Mouse (Mus musculus) C2C12 (cell line): ENCODE data around the gene Nav3. TPM values are rescaled to one million over a fixed set of nuclear protein-coding genes. Genes with fewer than 3 reads are reported as not detected.

Experiments used
- H3K27me3 ChIP-seq: one replicate; pipeline ENCODE4 v1.6.1; 2011; ENCODE audit not compliant: control insufficient read depth, insufficient read depth, insufficient read length
- H3K36me3 ChIP-seq: one replicate; pipeline ENCODE4 v1.6.1; 2011; ENCODE audit not compliant: control insufficient read depth, insufficient read depth
- H3K4me3 ChIP-seq: one replicate; pipeline ENCODE4 v1.5.1; 2011; ENCODE audit warnings: mild to moderate bottlenecking, control low read depth; ENCODE audit not compliant: poor library complexity, insufficient read depth, severe bottlenecking
- H3K79me2 ChIP-seq: one replicate; pipeline ENCODE4 v1.6.1; 2011; ENCODE audit not compliant: control insufficient read depth, insufficient read depth
- H3K79me3 ChIP-seq: one replicate; pipeline ENCODE4 v1.6.1; 2011; ENCODE audit warnings: low read depth, control low read depth
- H3ac ChIP-seq: one replicate; pipeline ENCODE3; 2011; ENCODE audit warnings: low read depth; ENCODE audit not compliant: control insufficient read depth, insufficient read length
- CEBPB ChIP-seq: IDR thresholded peaks from one replicate; pipeline ENCODE4 v1.6.1; 2011; ENCODE audit warnings: low read depth, mild to moderate bottlenecking, control low read depth, moderate library complexity
- CTCF ChIP-seq: IDR thresholded peaks from one replicate; pipeline ENCODE4 v1.5.1; 2011; ENCODE audit not compliant: control insufficient read depth, insufficient read depth, insufficient read length
- FOSL1 ChIP-seq: IDR thresholded peaks from one replicate; pipeline ENCODE4 v1.8.0; 2011; ENCODE audit warnings: mild to moderate bottlenecking, low read length; ENCODE audit not compliant: poor library complexity, insufficient read depth, severe bottlenecking
- MAX ChIP-seq: IDR thresholded peaks from one replicate; pipeline ENCODE4 v1.6.1; 2011; ENCODE audit warnings: mild to moderate bottlenecking, control low read depth
- MYOD1 ChIP-seq: IDR thresholded peaks from one replicate; pipeline ENCODE4 v1.6.1; 2011; ENCODE audit warnings: low read depth; ENCODE audit not compliant: control insufficient read depth, insufficient read length
- MYOG ChIP-seq: IDR thresholded peaks from one replicate; pipeline ENCODE4 v1.6.1; 2011; ENCODE audit not compliant: control insufficient read depth, insufficient read length; ENCODE audit errors: extremely low read depth
- USF1 ChIP-seq: IDR thresholded peaks from one replicate; pipeline ENCODE4 v1.6.1; 2011; ENCODE audit warnings: low read depth, mild to moderate bottlenecking, control low read depth, moderate library complexity
- polyA plus RNA-seq: library from polyadenylated mRNA; unstranded; fragments of >200 nt; fragmentation: generic; extraction: Trizol; gene quantifications from one replicate; pipeline ENCODE4 v1.2.1, GENCODE M21; 2012; ENCODE audit warnings: missing spikeins

Nav3 gene
- polyA plus RNA-seq, 1 experiment: 5.0 TPM

DNA sequence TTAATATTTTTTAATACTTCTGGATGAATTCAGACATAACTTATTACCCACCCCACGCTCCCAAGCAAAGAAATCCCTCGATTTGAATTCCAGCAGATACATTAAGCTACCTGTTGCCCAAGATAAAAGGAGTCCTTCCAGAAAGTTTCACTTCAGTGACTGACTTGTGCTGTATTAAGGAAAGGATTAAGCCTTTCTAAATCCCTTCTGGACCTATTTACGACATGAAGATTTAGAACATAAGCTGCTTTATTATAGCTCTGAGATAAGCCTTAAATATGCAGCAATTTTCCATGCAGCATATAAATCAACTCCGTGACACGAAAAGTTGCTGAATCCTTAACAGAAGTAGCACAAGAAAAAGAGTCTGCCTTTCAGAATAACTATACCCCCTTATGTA, 732.4 kb downstream of the Nav3 start:
- Histone ChIP-seq H3ac (no peak overlapping the region), H3K79me3 (no peaks in the 10 kb centered on the region), H3K4me3 (no peak overlapping the region), H3K79me2 (no peaks in the 10 kb centered on the region), H3K27me3 (no peaks in the 10 kb centered on the region), H3K36me3 (peaks cover 32% of the 10 kb centered on the region)
- no peak for TF ChIP-seq MYOG

DNA sequence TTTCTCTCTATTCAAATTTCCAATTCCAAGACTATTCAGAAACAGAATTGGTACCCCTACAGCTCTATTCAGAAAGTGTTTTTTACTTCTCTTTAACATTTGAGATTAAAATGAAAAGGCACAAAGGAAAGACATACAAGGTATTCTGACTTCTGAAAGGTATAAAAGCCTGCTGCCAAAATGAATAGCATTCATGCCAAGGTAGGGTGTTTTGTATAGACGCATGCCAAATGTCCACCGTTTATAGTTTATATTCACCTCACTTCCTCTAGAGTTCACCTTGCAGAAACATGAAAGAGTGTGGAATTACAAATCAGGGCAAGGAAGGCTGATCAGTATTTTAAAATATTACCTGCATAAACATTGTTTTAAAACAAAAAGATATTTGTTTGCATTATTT, 737.2 kb downstream of the Nav3 start:
- Histone ChIP-seq H3K79me3 (no peaks in the 10 kb centered on the region), H3K4me3 (no peak overlapping the region), H3ac (no peak overlapping the region), H3K79me2 (no peaks in the 10 kb centered on the region), H3K27me3 (no peaks in the 10 kb centered on the region), H3K36me3 (peaks cover 44% of the 10 kb centered on the region)
- TF ChIP-seq MYOD1 (no peak), USF1 (no peak)

DNA sequence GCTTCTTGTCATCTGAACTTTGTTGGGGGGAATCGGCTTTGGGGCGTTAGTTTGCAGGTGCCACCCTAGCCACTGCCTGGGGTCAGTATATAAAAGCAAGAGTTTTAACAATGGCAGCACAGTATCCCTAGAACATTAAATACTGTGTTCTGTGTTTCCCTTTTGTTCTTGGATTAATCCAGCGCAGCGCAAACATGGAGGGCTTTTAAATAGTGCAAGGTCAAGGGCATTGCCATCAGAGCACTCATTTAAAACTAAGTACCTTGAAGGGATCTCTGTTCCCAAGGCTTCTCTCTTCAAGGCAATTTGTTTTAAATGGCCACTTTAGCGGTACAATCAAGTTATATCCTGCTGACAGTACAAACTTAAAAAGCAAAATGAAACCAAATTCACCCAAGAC, 737.6 kb downstream of the Nav3 start:
- no peak overlapping the region for H3K4me3 ChIP-seq
- H3K79me3 ChIP-seq: no peaks in the 10 kb centered on the region
- no peaks in the 10 kb centered on the region for H3K79me2 ChIP-seq
- no peaks in the 10 kb centered on the region for H3K27me3 ChIP-seq
- TF ChIP-seq USF1 (no peak), CTCF (no peak)
- H3K36me3 ChIP-seq: peaks cover 45% of the 10 kb centered on the region
- no peak overlapping the region for H3ac ChIP-seq

DNA sequence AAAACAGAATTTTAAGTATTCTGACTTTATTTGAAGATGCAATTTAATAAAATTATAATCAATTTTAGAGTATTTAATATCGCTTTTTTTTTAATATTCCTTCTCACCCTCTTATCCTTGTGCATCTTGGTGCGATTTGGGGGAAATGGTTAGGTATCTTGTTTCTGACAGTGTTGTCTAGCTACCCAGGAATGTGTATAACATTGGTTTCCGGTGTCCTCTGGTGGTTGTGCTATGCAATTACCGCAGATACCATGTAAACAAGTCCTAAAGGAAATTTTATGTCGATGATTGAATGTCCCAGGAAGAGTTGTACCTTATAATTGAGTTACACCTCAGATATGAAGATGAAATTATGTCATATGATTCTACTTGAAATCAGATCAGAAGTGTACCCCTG, 743.0 kb downstream of the Nav3 start:
- no peaks in the 10 kb centered on the region for H3K79me2 ChIP-seq
- H3K27me3 ChIP-seq: no peaks in the 10 kb centered on the region
- H3K36me3 ChIP-seq: peaks cover 44% of the 10 kb centered on the region
- H3K4me3 ChIP-seq: no peak overlapping the region
- H3K79me3 ChIP-seq: no peaks in the 10 kb centered on the region
- TF ChIP-seq MYOD1 (no peak), CTCF (peak; percentile 12)
- H3ac ChIP-seq: no peak overlapping the region

DNA sequence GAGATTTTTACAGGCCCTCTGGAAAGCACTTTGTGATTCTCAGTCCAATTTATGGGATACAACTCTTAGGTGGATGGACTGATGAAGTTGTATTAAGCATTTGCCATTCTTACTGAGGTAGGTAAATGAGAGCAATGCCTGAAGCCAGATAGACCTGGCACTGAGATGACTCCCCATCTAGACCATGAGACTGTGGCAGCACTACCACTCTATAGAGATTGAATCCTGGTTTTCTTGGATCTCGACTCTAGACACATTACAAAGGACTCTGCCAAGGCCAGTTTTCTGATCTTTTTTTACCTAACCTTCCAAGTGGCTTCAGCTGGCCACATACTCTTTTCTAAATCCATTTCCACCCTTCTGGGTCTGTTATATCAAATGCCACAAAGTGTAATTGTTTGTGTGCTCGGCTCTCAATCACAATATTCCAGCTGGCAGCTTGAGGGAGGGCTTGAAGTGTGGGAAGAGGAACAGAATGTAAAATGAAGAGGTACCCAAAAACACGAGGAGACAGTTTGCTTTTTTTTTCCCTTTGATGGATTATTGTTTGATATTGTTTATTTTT, 756.2 kb downstream of the Nav3 start:
- H3K27me3 ChIP-seq: no peaks in the 10 kb centered on the region
- peaks cover 52% of the 10 kb centered on the region for H3K36me3 ChIP-seq
- no peak overlapping the region for H3K4me3 ChIP-seq
- no peak overlapping the region for H3ac ChIP-seq
- H3K79me2 ChIP-seq: no peaks in the 10 kb centered on the region
- TF ChIP-seq USF1 (no peak), MAX (no peak), CTCF (no peak), CEBPB (no peak), FOSL1 (no peak), MYOD1 (no peak), MYOG (no peak)
- H3K79me3 ChIP-seq: no peaks in the 10 kb centered on the region

DNA sequence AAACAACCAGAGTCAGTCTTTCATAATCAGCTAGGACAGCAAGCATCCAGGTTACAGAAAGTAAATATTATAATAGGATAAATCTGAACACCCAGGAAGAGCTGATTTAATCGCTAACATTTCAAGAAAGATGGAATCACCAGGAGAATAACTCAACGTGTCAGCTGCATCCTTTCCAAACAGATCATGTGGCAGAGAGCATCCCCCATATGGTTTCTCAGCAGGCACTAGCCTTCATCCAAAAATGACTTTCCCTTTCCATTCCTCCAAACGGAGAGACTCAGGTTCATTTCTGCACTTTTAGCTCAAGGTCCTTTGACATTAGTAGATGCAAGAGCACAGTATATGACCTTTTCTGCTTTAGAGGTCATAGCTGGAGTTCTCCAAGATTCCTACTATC, 765.4 kb downstream of the Nav3 start:
- Histone ChIP-seq H3K36me3 (peaks cover 40% of the 10 kb centered on the region), H3K79me2 (no peaks in the 10 kb centered on the region), H3ac (no peak overlapping the region), H3K79me3 (no peaks in the 10 kb centered on the region), H3K27me3 (no peaks in the 10 kb centered on the region), H3K4me3 (no peak overlapping the region)
- no peak for TF ChIP-seq CEBPB
- no peak for TF ChIP-seq MYOD1
- no peak for TF ChIP-seq USF1

DNA sequence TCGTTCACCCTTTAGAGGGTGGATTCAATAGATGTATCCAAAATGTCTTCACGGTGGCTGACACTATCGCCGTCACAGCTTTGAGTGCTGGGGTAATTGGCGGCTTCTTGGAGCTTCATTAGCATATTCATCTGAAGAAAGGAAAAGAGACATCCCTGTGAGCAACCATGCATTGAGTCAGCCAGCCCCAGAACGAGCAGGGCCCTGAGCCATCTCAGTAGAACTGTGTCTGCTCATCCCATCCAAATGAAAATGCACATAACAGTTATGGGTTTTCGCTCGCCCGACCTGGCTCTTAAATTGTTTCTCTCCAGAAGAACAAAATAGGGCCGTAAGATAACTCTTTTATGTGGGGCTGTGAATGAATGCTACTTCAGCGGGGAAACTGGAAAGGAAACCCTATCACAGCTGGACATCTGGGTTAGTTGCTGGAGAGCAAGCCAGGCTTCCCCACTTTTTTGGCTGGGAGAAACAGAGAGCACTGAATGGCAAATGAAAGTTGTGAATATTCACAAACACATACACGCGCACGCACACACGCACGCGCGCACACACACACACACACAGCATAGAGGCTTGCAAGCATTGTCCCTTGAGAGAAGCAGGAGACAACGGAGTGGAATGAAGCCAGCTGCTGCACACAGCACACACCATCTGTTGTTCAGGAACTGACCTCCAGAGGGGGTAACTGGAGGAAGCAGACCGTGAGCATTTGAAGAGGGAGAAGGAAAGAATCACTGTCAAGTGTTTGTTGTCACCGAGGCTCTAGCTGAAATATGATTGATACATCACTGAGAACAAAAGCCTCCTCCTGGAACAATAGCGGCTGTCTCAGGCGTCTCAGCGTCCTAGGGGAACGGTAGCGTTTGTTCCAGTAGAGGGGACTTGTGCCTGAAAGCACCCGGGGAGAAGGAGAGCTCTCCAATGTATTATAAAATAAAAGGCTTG, 771.6 kb downstream of the Nav3 start:
- Histone ChIP-seq H3K27me3 (no peaks in the 10 kb centered on the region), H3K36me3 (peaks cover 24% of the 10 kb centered on the region), H3K79me2 (no peaks in the 10 kb centered on the region), H3ac (no peak overlapping the region), H3K79me3 (no peaks in the 10 kb centered on the region), H3K4me3 (no peak overlapping the region)
- TF ChIP-seq CEBPB (no peak), CTCF (no peak), MAX (no peak), MYOD1 (no peak), USF1 (no peak), MYOG (no peak), FOSL1 (no peak)
